Mouse (Mus musculus) embryo, embryonic 11.5 days (tissue): ENCODE measurements at regions not wholly inside any gene's neighbourhood (a gene's known extent, or its start where the extent isn't known, plus 50 kb on each side); places are given as distances from the start of the nearest gene placed in this dataset.
"Not testable (repeated sequence)": the region's sequence is repeated elsewhere in the genome, so short reads cannot be mapped to it uniquely, and the experiment has no call there.

Experiments used
- DNase-seq: peaks from one replicate; pipeline ENCODE4 v3.0.0-alpha.2; 2012; ENCODE audit warnings: low read depth, low spot score

- DNase-seq, result no peak
These were observed 59.1 kb downstream of the Zbtb18 start for GRCm38 (mm10) chr1:177501288-177501687.

DNA sequence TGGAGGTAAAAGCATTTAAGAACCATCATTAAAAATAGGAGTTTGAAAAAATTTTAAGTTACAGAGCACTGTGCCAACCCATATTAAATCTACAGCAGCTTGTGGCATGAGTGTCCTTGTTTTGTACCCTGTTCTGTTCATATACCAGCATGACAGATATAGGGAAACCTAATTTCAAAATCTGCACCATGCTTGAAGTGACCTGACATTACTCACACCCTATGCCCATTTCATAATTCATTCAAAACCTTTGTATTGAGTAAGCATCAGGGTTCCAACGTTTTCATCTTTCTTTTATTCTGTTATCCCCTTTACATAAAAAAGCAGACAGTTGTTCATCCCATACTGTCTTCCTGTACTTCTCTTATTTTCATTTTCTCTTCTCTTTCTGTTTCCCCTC lies 61.8 kb downstream of the Zbtb18 start:
- DNase-seq, result no peak

- DNase-seq, result no peak
These were observed 62.6 kb downstream of the Zbtb18 start for GRCm38 (mm10) chr1:177504743-177505142.

DNA sequence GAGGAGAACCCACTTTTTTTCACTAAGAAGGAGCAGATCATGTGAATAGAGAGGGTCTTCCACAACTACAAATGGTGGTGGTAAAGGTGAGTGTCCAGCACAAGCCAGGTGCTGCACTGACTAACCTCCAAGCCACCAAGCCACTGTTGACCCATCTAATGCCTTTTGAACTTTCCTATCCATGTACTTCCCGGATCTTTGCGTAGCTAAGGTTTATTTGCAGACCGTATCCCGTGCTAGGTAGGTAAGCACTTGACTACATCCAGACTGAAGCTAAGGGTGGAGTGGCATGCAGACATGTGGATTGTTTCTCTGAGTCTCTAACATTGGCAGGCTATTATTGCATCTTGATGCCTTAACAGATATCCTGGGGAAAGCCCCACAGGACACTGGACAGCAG lies 65.2 kb downstream of the Zbtb18 start:
- not testable (repeated sequence) for DNase-seq

GRCm38 (mm10) chr1:177509786-177510185 lies 67.6 kb downstream of the Zbtb18 start:
- no peak for DNase-seq

DNA sequence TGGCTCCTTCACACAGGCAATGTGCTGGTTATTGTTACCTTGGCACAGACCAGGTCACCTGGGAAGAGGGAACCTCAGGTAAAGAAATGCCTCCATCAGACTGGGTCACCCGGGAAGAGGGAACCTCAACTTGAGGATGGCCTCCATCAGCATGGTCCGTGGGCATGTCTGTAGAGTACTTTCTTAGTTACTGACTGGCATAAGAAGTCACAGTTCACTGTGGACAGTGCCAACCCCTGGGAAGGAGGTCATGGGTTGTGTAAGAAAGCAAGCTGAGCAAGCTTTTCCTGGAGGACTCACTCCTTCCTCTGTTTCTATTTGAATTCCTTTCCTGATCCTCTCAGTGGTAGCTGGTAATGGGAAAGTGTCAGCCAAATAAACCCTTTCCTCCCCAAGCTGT lies 70.0 kb downstream of the Zbtb18 start:
- no peak for DNase-seq

- peak; percentile 19 for DNase-seq
These were observed 75.9 kb downstream of the Zbtb18 start for GRCm38 (mm10) chr1:177517934-177518610.

- peak; percentile 47 for DNase-seq
These were observed 76.9 kb downstream of the Zbtb18 start for GRCm38 (mm10) chr1:177518897-177519513.

- no peak for DNase-seq
These were observed 79.0 kb downstream of the Zbtb18 start for GRCm38 (mm10) chr1:177521110-177521509.

- DNase-seq, result no peak
These were observed 83.0 kb downstream of the Zbtb18 start for GRCm38 (mm10) chr1:177525141-177525540.

- DNase-seq, result no peak
These were observed 89.6 kb downstream of the Zbtb18 start for GRCm38 (mm10) chr1:177531791-177532190.

GRCm38 (mm10) chr1:177532656-177533055 lies 90.5 kb downstream of the Zbtb18 start:
- DNase-seq, result no peak

DNA sequence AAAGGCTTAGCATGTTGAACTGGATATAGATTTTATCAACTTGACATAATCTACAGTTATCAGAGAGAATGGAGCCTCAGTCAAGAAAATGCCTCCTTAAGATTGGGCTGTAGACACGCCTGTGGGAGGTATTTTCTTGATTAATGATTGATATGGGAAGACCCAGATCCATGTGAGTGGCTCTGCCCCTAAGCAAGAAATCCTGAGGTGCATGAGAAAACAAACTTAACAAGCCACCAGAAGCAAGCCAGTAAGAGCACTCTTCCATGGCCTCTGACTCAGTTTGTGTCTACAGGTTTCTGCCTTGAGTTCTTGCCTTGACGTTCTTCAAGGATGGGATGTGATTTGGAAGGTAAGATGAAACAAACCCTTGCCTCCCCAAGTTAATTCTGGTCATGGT lies 91.2 kb downstream of the Zbtb18 start:
- DNase-seq, result no peak

- DNase-seq, result peak; percentile 17
These were observed 103.0 kb downstream of the Zbtb18 start for GRCm38 (mm10) chr1:177545031-177545735.

DNA sequence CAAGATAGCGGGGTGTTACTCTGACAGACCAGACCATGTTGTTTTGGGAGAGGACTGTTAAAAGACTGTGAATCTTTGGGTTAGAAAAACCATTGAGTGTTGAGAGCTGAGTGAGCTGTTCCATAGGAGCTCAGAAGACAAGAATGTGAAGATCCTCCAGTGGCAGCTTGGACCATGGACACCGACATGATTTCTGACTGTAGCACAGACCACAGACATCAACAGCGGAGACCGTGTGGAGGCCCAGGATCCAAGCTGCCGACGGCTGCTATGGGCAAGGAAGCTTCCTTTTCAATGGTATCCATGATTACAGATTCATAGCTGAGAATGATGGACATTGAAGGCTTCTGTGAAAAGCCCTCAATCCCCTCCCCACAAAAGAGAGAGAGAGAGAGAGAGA lies 105.6 kb downstream of the Zbtb18 start:
- no peak for DNase-seq

DNA sequence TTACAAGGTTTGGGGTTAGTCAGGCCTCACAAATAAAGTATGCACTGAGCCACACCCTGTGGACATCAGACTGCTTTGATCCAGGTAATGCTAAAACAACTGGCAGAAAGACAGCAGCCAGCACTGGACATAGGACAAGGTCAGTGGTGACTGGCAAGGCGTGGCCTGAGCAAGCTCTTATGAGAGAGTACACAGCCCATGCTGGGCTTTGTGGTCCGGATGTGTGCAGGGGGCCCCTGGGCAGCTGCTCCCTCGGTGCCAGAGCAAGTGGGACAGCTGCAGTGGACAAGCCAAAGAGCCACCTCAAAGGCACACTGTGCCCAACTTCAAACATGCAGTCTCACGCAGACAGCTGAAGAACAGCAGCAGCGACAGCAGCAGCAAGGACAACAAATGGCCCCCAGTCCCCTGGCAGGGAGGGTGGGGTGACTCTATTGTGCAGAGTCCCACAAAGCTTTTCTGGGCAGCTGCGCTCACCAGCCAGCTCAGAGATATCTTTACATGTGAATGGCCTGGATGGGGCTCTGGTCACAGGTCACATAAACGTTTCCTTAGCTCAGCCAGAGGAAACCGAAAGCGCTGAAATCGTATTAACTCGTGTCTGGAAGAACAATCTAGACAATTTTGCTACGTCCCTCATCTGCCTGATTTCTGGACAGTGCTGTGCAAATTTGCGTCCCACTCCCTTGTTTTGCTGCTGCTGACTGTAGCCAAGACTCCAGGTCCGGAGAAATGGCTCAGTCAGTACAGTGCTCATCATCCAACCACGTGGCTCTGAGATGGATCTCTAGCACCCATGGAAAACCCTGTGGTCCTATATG lies 113.5 kb downstream of the Zbtb18 start:
- no peak for DNase-seq

GRCm38 (mm10) chr1:177557432-177557831 lies 115.3 kb downstream of the Zbtb18 start:
- DNase-seq, result no peak

GRCm38 (mm10) chr1:177557856-177558255 lies 115.7 kb downstream of the Zbtb18 start:
- no peak for DNase-seq

GRCm38 (mm10) chr1:177561716-177562588 lies 119.8 kb downstream of the Zbtb18 start:
- no peak for DNase-seq

DNA sequence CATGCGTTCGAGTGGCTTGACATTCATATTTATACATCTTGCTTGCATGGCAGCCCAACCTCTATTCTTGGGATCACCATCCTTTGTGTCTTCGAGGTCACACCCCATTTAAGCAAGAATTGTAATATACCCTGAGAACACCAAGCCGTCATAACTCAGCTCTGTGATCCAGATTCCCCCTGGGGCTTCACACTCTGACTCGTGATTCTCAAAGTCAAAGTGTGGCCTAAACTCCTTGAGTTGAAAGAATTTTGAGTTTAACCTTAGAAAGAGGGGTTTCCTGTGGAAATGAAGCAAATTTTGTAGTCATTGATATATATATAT lies 120.4 kb downstream of the Zbtb18 start:
- no peak for DNase-seq

DNA sequence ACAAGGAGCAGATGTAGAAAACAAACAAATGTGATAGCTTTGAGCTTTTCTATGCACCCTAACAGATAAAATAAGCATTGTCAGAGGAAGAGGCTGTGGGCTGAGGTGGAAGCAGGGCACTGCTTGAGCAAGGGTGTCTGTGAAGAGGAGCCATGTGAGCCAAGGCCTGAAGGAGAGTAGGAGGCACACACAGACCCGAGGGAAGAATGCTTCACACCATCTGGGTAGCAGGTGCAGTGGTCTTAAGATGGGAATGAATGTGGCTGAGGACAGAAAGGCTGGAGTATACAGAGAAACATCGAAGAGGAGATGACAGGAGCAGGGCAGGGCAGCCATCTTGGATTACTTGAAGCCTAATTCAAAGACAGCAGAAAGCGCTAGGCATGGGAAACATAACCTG lies 123.5 kb downstream of the Zbtb18 start:
- DNase-seq, result no peak
